Mouse (Mus musculus): ENCODE results near the gene Olfr399. TPM values are rescaled to one million over a fixed set of nuclear protein-coding genes. Genes with fewer than 3 reads are reported as not detected.

Gene Olfr399
- polyA plus RNA-seq (2017; shearing (Covaris generic)), result not detected

GRCm38 (mm10) chr11:74056451-74056850 lies at the start of gene Olfr399, which contains the start of gene Olfr139:
Gene Olfr399 (minus strand): TSS chr11:74056615.
Gene Olfr139 (minus strand): TSS chr11:74056551.

GRCm38 (mm10) chr11:74069655-74070054 lies 13.2 kb upstream of the Olfr399 start, which contains the start of gene Zfp616:
Gene Zfp616 (plus strand): TSS chr11:74069955.

Other genes with a start within 250 kb of the Olfr399 start
- 0.11 TPM for gene Olfr392, start 239.6 kb downstream of the Olfr399 start, polyA plus RNA-seq (2017; shearing (Covaris generic))
- 0.11 TPM for gene Olfr393, start 205.2 kb downstream of the Olfr399 start, polyA plus RNA-seq (2017; shearing (Covaris generic))
- not detected for gene Olfr394, start 165.8 kb downstream of the Olfr399 start, polyA plus RNA-seq (2017; shearing (Covaris generic))
- gene Olfr395, start 147.3 kb downstream of the Olfr399 start, polyA plus RNA-seq (2017; shearing (Covaris generic)), result not detected
- gene Olfr23, start 119.9 kb downstream of the Olfr399 start, polyA plus RNA-seq (2017; shearing (Covaris generic)), result not detected
- not detected for gene Olfr397, start 95.8 kb downstream of the Olfr399 start, polyA plus RNA-seq (2017; shearing (Covaris generic))
- gene Olfr398, start 66.2 kb downstream of the Olfr399 start, polyA plus RNA-seq (2017; shearing (Covaris generic)), result 0.49 TPM
- not detected for gene Olfr139, start 64 bp downstream of the Olfr399 start, polyA plus RNA-seq (2017; shearing (Covaris generic))
- not detected for gene Zfp616, start 13.3 kb upstream of the Olfr399 start, polyA plus RNA-seq (2017; shearing (Covaris generic))
- gene Olfr401, start 57.1 kb upstream of the Olfr399 start, polyA plus RNA-seq (2017; shearing (Covaris generic)), result not detected
- gene Olfr402, start 96.9 kb upstream of the Olfr399 start, polyA plus RNA-seq (2017; shearing (Covaris generic)), result not detected
- not detected for gene Olfr403, start 129.6 kb upstream of the Olfr399 start, polyA plus RNA-seq (2017; shearing (Covaris generic))
- not detected for gene Olfr43, start 154.8 kb upstream of the Olfr399 start, polyA plus RNA-seq (2017; shearing (Covaris generic))
- not detected for gene Olfr406, start 203.2 kb upstream of the Olfr399 start, polyA plus RNA-seq (2017; shearing (Covaris generic))
- not detected for gene Olfr59, start 227.1 kb upstream of the Olfr399 start, polyA plus RNA-seq (2017; shearing (Covaris generic))